In the genomic region with DNA sequence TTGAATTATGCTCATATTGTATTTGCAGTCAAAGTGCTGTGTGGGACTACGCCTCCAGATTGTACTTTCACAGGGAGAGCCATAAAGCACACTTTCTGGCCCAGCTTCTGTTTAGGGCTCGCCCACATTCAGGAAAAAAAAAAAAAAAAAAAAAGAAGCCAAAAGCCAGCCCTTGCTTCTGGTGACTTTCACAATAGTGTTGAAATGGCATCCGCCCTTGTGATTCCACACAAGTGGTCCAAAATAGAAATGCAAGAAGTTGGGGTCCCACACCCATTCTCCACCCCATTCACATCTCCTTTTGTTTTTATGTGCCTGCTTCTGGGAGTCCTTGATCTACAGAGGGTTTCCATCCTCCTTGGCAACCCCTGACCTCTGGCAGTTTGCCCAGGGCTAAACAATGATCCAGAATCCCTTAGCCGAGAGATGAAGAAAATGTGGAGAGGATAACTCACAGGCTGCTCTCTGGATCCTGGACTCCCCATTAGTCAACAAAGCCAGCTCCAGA, we compare ENCODE assay signal across 8 mouse cellular contexts.
DNase-seq lines count a peak whose midpoint lies in the region; ATAC-seq and TF ChIP-seq lines count a peak whose summit lies in the region.

No protein-coding gene starts in this region.

- peak overlapping the region; percentile 75 for H3K27ac ChIP-seq in gastrocnemius, adult 2 months
- H3K27ac ChIP-seq in hindbrain, embryonic 10.5 days = peak overlapping the region; percentile 57; the same call in 1 of the 2 replicates
- no peak overlapping the region for H3K27ac ChIP-seq in midbrain, embryonic 13.5 days

- H3K9me3 ChIP-seq in hindbrain, embryonic 10.5 days = 0 out of 2 replicates have a peak, but pooled peaks cover 2% of the 10 kb centered on the region
- peaks cover 4% of the 10 kb centered on the region; the same call in 1 of the 2 replicates for H3K9me3 ChIP-seq in midbrain, embryonic 13.5 days

- no peak overlapping the region for H3K9ac ChIP-seq in midbrain, embryonic 13.5 days (replicated peaks)

- H3K4me2 ChIP-seq in midbrain, embryonic 13.5 days (replicated peaks) = no peak overlapping the region

- intact Hi-C loops in gastrocnemius, adult 2 months (cut with DNase I) = no loop called here

- H3K4me1 ChIP-seq in hindbrain, embryonic 10.5 days (replicated peaks) = peaks cover 24% of the 10 kb centered on the region
- H3K4me1 ChIP-seq in midbrain, embryonic 13.5 days (replicated peaks) = peaks cover 19% of the 10 kb centered on the region

- DNase-seq in 3T3-L1 (ENCODE audit: low read depth, low spot score) (peak; percentile 35), R1 (ENCODE audit: low read depth, low spot score) (peak; percentile 91)
- DNase-seq in gastrocnemius, adult 2 months = peak; percentile 80
- peak; percentile 62 for DNase-seq in hindbrain, embryonic 10.5 days (ENCODE audit: low spot score)
- peak; percentile 26 to 32 for DNase-seq in layer of hippocampus, postnatal 36 days
- no peak for DNase-seq in c-Kit-positive CD71-positive TER-119-positive erythroid progenitor cells, embryonic 14.5 days (ENCODE audit: low spot score)
- no peak for DNase-seq in cerebellum, postnatal 36 days

- H3K36me3 ChIP-seq in hindbrain, embryonic 10.5 days = no peaks in the 10 kb centered on the region
- no peaks in the 10 kb centered on the region for H3K36me3 ChIP-seq in midbrain, embryonic 13.5 days

- ATAC-seq in midbrain, embryonic 13.5 days = 0 out of 2 replicates have a peak, but pooled peaks have one; percentile 30

- H3K27me3 ChIP-seq in hindbrain, embryonic 10.5 days (ENCODE audit: insufficient read depth, poor library complexity, severe bottlenecking) = no peaks in the 10 kb centered on the region
- H3K27me3 ChIP-seq in midbrain, embryonic 13.5 days = no peaks in the 10 kb centered on the region

- 32% methylated on average over 4 of the region's 4 CpGs for WGBS in hindbrain, embryonic 10.5 days
- WGBS in midbrain, embryonic 13.5 days = 22% methylated on average over 4 of the region's 4 CpGs

- no peak for TF ChIP-seq CTCF in gastrocnemius, adult 2 months (IDR thresholded peaks at IDR 0.05)

- H3K4me3 ChIP-seq in gastrocnemius, adult 2 months = no peak overlapping the region
- H3K4me3 ChIP-seq in hindbrain, embryonic 10.5 days = no peak overlapping the region
- H3K4me3 ChIP-seq in midbrain, embryonic 13.5 days (replicated peaks) = no peak overlapping the region

Comparison
In these comparisons a context has a peak if more than half of its experiments do, and no peak if none do; other contexts are left out.
1. DNase-seq: peak in 3T3-L1 (single experiment), R1 (single experiment), gastrocnemius, adult 2 months (single experiment), hindbrain, embryonic 10.5 days (single experiment) and layer of hippocampus, postnatal 36 days (2 of 2); none in c-Kit-positive CD71-positive TER-119-positive erythroid progenitor cells, embryonic 14.5 days (single experiment) and cerebellum, postnatal 36 days (0 of 2).